Mouse (Mus musculus) midbrain, embryonic 12.5 days (tissue): ENCODE data around the gene Rtl10. TPM values are rescaled to one million over a fixed set of nuclear protein-coding genes. Genes with fewer than 3 reads are reported as not detected.

Experiments used
- ATAC-seq: fragments of 200-750 bp; cut with Nextera tagmentation; 2 replicates; pipeline ENCODE4 v1.8.0; 2017; ENCODE audit warnings: low read depth, moderate TSS enrichment, moderate library complexity; ENCODE audit not compliant: low FRiP score
- H3K27ac ChIP-seq: fragments of 300-500 bp; sonication (generic); replicated peaks from 2 replicates; pipeline ENCODE4 v1.5.1; 2016; ENCODE audit warnings: mild to moderate bottlenecking
- H3K27me3 ChIP-seq: fragments of 300-500 bp; sonication (generic); 2 replicates; pipeline ENCODE4 v1.6.1; 2016; ENCODE audit warnings: mild to moderate bottlenecking
- H3K36me3 ChIP-seq: fragments of 300-500 bp; sonication (generic); 2 replicates; pipeline ENCODE4 v1.6.1; 2016
- H3K4me1 ChIP-seq: fragments of 300-500 bp; sonication (generic); 2 replicates; pipeline ENCODE4 v1.6.1; 2016
- H3K4me2 ChIP-seq: fragments of 300-500 bp; sonication (generic); replicated peaks from 2 replicates; pipeline ENCODE4 v1.6.1; 2016; ENCODE audit warnings: mild to moderate bottlenecking, moderate library complexity
- H3K4me3 ChIP-seq: fragments of 300-500 bp; sonication (generic); 2 replicates; pipeline ENCODE4 v1.5.1; 2016; ENCODE audit warnings: mild to moderate bottlenecking
- H3K9ac ChIP-seq: fragments of 300-500 bp; sonication (generic); replicated peaks from 2 replicates; pipeline ENCODE4 v1.6.1; 2016; ENCODE audit warnings: mild to moderate bottlenecking, moderate library complexity
- H3K9me3 ChIP-seq: fragments of 300-500 bp; sonication (generic); 2 replicates; pipeline ENCODE4 v1.6.1; 2016; ENCODE audit warnings: mild to moderate bottlenecking
- WGBS: fragments of 180-500 bp; shearing (Covaris S2); methylation state at CpG from one replicate; pipeline ENCODE4 v1.1.7; 2016; 5-methylcytosine and 5-hydroxymethylcytosine counted together
- polyA plus RNA-seq: library from polyadenylated mRNA; unstranded; fragments of >200 nt; fragmentation: Nextera tagmentation; extraction: Ambion mirVana; gene quantifications from 2 replicates; pipeline ENCODE4 v1.2.1, GENCODE M21; 2016

Rtl10 gene
- polyA plus RNA-seq, 1 experiment from 2014 or later = 2.1 TPM

DNA sequence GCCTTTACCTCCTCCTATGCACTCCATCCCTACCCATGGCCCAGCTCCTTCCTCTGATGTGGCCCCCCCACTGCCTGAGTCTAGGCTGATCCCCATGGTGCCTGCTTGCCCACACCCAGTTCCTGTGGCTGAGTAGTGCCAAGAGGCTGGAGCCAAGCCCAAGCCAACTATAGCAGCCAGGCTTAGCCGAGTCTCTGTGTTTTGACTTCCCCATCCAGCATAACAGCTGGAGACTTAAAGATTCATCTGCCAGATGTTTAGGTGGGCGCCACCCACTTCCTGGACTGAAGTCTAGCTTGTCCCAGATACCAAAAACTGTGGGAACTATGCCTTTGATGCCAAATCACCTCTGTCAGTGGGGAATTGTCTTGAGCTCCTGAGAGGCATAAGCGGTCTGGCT is 34.4 kb upstream of the Rtl10 start:
- H3K27ac ChIP-seq = no peak overlapping the region
- 70% methylated on average over 3 of the region's 3 CpGs for WGBS
- no peak for ATAC-seq

DNA sequence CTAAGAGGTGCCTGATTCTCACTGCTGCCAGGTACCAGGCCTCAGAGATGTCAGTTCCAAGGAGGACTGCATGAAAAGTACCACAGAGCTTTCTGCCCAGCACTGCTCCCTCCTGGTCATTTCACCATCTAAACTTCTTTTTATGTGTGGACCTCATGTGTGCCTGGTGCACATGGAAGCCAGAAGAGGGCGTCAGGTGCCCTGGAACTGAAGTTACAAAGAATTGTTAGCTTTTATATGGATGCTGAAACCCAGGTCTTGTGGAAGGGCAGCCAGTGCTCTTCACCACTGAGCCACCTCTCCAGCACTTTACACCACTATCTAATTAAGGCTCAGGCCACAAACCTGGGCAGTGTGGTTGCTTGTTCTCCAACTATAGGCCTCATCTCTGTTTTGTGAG is 27.9 kb upstream of the Rtl10 start:
- Histone ChIP-seq H3K27ac (no peak overlapping the region), H3K4me2 (no peak overlapping the region)

More for the DNA sequence above, 34.4 kb upstream of the Rtl10 start:
- H3K36me3 ChIP-seq = no peaks in the 10 kb centered on the region; the same call in 1 of the 2 replicates
- no peak overlapping the region for H3K9ac ChIP-seq
- H3K9me3 ChIP-seq = no peaks in the 10 kb centered on the region
- H3K4me3 ChIP-seq = no peak overlapping the region
- H3K4me2 ChIP-seq = no peak overlapping the region
- peaks cover 11% of the 10 kb centered on the region for H3K27me3 ChIP-seq
- peaks cover 28% of the 10 kb centered on the region for H3K4me1 ChIP-seq

DNA sequence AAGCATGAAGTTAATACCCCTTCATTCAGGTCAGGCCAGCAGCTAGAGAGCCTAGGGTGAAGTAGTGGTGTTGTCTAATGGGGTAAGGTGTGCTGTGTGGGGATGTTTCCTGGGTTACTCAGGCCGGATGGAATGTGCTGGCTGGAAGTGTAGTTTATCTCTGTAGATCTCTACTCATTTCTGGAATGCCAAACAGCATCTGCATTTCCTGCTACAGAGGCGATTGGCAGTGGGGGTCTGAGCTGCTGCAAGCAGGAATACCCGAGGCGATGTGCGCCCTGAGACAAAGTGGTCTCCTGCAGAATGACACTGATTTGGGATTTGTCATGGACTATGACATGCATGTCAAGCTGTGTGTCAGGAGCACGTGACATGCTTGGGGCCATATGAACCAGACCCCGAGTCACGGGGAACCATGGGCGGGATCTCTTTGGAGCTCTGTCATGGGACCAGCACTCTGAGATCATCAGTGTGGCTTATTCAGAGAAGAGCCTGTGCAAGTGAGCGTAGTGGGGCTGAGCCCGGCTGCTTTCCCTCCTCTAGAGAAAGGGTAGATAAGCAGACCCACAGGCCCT is 27.2 kb upstream of the Rtl10 start:
- H3K9ac ChIP-seq = no peak overlapping the region
- ATAC-seq = no peak
- WGBS = 78% methylated on average over 11 of the region's 11 CpGs
- H3K36me3 ChIP-seq = peaks cover 8% of the 10 kb centered on the region; the same call in 1 of the 2 replicates
- no peaks in the 10 kb centered on the region for H3K9me3 ChIP-seq
- no peak overlapping the region for H3K4me3 ChIP-seq
- no peaks in the 10 kb centered on the region for H3K27me3 ChIP-seq
- no peak overlapping the region for H3K4me2 ChIP-seq
- peaks cover 8% of the 10 kb centered on the region; the same call in 1 of the 2 replicates for H3K4me1 ChIP-seq
- no peak overlapping the region for H3K27ac ChIP-seq

More for the DNA sequence above, 27.9 kb upstream of the Rtl10 start:
- peaks cover 8% of the 10 kb centered on the region; the same call in 1 of the 2 replicates for H3K4me1 ChIP-seq
- no peak overlapping the region for H3K9ac ChIP-seq
- no peaks in the 10 kb centered on the region for H3K9me3 ChIP-seq
- no peak overlapping the region for H3K4me3 ChIP-seq
- H3K27me3 ChIP-seq = no peaks in the 10 kb centered on the region
- no peak for ATAC-seq
- WGBS = 17% methylated on average over 1 of the region's 1 CpGs
- H3K36me3 ChIP-seq = peaks cover 8% of the 10 kb centered on the region; the same call in 1 of the 2 replicates

DNA sequence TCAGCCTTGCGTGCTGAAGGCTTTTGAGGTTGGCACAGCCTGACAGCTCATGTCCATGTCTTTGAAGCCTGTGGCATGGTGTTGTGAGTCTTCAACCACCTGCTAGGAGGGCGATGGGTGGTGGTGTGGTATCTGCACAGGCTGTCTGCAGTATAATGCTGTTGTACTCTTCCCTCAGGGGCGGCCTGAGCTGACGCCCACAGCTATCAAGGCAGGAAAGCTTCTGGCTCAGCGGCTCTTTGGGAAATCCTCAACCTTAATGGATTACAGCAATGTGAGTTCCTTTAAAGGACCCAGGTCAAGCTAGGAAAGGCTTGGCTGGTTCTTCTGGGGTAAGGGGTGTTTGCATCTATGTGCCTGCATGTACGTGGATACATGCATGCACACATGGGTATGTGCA is 26.7 kb upstream of the Rtl10 start:
- Histone ChIP-seq H3K9ac (no peak overlapping the region), H3K27me3 (no peaks in the 10 kb centered on the region), H3K36me3 (peaks cover 8% of the 10 kb centered on the region; the same call in 1 of the 2 replicates), H3K4me3 (no peak overlapping the region), H3K9me3 (no peaks in the 10 kb centered on the region), H3K27ac (no peak overlapping the region), H3K4me2 (no peak overlapping the region), H3K4me1 (peaks cover 8% of the 10 kb centered on the region; the same call in 1 of the 2 replicates)
- ATAC-seq = no peak
- 87% methylated on average over 6 of the region's 6 CpGs for WGBS

DNA sequence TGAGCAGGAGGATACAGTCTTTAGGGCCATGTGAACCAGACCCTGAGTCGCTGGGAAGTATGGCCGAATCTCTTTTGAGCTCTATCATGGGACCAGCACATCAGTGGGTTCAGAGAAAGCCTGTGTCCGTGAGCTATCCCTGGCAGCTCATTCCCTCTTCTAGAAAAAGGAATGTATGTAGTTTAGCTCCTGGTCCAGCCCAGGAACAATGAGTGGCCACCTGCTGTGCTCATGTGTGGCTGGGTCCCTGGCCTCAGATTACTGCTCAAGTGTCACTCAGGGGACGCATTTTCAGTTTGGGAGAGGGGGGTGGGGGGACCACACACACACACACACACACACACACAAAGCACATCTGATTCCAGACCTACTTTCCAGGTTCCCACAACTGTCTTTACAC is 26.3 kb upstream of the Rtl10 start:
- WGBS = 66% methylated on average over 4 of the region's 4 CpGs
- H3K36me3 ChIP-seq = peaks cover 8% of the 10 kb centered on the region; the same call in 1 of the 2 replicates
- no peak overlapping the region for H3K4me2 ChIP-seq
- peaks cover 8% of the 10 kb centered on the region; the same call in 1 of the 2 replicates for H3K4me1 ChIP-seq
- ATAC-seq = no peak
- no peaks in the 10 kb centered on the region for H3K27me3 ChIP-seq
- no peak overlapping the region for H3K4me3 ChIP-seq
- H3K9me3 ChIP-seq = no peaks in the 10 kb centered on the region
- H3K27ac ChIP-seq = no peak overlapping the region
- no peak overlapping the region for H3K9ac ChIP-seq

DNA sequence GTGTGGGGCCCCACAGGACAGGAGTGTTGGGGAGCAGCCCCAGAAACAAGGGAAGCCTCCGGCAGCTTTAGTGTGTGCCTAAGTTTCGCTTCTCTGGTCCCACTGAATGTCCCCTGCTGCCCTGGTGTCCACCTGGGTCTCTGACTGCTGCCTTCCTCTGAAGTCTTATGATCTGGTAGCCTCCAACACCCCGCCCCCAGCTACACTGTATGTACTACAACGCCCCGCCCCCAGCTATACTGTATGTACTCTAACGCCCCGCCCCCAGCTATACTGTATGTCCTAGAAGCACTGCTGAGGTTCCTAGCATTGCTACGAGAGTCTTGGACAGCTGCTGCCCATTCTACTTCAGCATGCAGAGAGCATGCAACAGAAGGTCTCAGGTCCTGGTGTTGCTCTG is 25.7 kb upstream of the Rtl10 start:
- ATAC-seq = no peak
- 92% methylated on average over 8 of the region's 8 CpGs for WGBS
- Histone ChIP-seq H3K27ac (no peak overlapping the region), H3K4me1 (peaks cover 8% of the 10 kb centered on the region; the same call in 1 of the 2 replicates), H3K36me3 (peaks cover 8% of the 10 kb centered on the region; the same call in 1 of the 2 replicates), H3K4me2 (no peak overlapping the region), H3K9ac (no peak overlapping the region), H3K9me3 (no peaks in the 10 kb centered on the region), H3K27me3 (no peaks in the 10 kb centered on the region), H3K4me3 (no peak overlapping the region)

DNA sequence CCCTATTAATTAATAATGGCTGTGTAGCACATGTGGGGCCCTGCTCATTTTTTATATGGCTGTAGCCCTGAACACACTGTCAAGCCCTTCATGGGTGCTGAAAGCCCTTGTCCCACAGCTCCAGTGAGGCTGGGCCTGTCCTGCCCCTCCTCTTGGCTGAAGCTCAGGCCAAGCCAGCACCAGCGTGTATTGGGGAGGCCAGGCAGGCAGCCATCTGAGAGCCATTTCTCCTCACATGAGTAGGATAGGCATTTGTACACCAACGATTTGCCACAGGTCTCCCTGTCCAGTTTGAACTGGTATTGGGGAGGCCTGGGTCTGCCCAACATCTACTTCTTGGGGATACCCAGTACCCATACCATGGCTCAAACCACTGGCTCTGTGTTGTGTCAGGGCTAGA is 24.7 kb upstream of the Rtl10 start:
- Histone ChIP-seq H3K9me3 (no peaks in the 10 kb centered on the region), H3K27me3 (no peaks in the 10 kb centered on the region), H3K4me1 (peaks cover 8% of the 10 kb centered on the region; the same call in 1 of the 2 replicates), H3K36me3 (peaks cover 8% of the 10 kb centered on the region; the same call in 1 of the 2 replicates), H3K27ac (no peak overlapping the region), H3K4me3 (no peak overlapping the region), H3K4me2 (no peak overlapping the region), H3K9ac (no peak overlapping the region)
- WGBS = 93% methylated on average over 2 of the region's 2 CpGs
- no peak for ATAC-seq

DNA sequence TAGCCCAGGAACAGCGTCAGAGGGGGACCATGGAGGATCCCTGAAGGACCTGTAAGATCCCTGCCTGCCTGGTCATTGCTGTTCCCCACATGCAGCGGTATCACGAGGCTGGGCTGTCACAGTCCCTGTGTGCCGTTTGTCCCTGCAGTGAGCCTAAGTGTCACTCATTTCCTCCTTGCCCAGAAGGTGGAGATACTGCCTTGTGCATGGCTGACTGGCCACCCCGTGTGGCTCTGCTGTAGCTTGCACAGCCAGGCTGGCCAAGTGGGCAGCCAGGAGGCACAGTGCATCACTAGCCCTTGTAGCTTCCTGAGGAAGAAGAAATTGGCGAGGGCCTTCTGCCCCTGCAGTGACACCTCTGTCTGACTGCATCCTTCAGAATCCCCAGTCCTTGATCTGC is 20.7 kb upstream of the Rtl10 start:
- peaks cover 9% of the 10 kb centered on the region; the same call in 1 of the 2 replicates for H3K4me1 ChIP-seq
- no peak overlapping the region for H3K9ac ChIP-seq
- H3K4me2 ChIP-seq = no peak overlapping the region
- H3K4me3 ChIP-seq = no peak overlapping the region
- 74% methylated on average over 6 of the region's 6 CpGs for WGBS
- H3K9me3 ChIP-seq = no peaks in the 10 kb centered on the region
- ATAC-seq = no peak
- peaks cover 17% of the 10 kb centered on the region for H3K27me3 ChIP-seq
- H3K27ac ChIP-seq = no peak overlapping the region
- 0 out of 2 replicates have a peak, but pooled peaks cover 4% of the 10 kb centered on the region for H3K36me3 ChIP-seq

DNA sequence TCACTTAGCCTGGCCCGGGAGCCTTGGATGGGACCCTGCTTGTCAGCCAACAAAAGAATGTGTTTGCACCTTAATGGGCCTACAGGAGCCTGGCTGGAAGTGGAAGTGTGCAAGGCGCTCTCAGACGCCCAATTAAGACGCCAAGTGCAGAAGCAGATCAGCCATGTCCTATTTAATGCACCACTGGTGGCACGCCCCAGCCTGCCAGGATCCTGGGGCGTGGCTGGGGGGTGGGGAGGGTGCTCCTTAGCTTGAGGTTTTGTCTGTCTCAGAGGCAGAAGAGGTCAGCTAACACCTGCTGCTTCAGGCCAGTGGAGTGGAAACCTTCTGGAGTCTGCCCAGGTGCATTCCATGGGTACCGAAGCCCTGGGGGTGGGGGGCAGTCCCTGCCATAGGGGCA is 19.0 kb upstream of the Rtl10 start:
- H3K36me3 ChIP-seq = 0 out of 2 replicates have a peak, but pooled peaks cover 1% of the 10 kb centered on the region
- ATAC-seq = no peak
- 26% methylated on average over 7 of the region's 7 CpGs for WGBS
- no peaks in the 10 kb centered on the region for H3K9me3 ChIP-seq
- H3K4me3 ChIP-seq = no peak overlapping the region
- peaks cover 20% of the 10 kb centered on the region for H3K27me3 ChIP-seq
- H3K9ac ChIP-seq = no peak overlapping the region
- H3K27ac ChIP-seq = no peak overlapping the region
- H3K4me2 ChIP-seq = no peak overlapping the region
- H3K4me1 ChIP-seq = peaks cover 19% of the 10 kb centered on the region

DNA sequence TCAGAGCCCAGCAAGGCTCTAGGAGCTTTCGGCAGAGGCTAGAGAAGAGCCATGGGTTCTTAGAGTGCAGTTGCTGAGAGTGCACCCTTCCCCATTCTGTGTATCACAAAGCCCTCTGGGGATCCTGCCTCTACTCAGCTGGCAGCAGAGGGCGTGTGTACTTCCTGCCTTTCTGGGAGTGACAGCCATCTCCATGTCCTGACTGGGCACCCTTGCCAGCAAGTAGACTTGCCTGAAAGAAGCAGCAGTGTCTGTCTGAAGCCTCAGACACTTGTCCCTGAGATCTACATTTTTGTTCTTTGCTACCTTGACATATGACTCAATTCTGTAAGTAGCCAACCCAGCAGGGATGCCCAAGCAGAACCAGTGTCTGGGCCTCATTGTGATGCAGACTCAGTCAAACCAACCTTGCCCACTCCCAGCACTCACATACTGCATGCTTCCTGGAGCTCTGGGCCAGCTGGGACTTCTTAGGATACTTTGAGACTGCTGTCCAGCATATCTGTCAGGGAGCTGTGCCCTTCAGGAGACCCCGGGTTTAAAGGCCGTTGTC is 17.7 kb upstream of the Rtl10 start:
- peaks cover 25% of the 10 kb centered on the region for H3K4me1 ChIP-seq
- no peak overlapping the region for H3K4me2 ChIP-seq
- no peaks in the 10 kb centered on the region for H3K36me3 ChIP-seq
- WGBS = 57% methylated on average over 4 of the region's 4 CpGs
- peaks cover 20% of the 10 kb centered on the region for H3K27me3 ChIP-seq
- no peaks in the 10 kb centered on the region for H3K9me3 ChIP-seq
- no peak for ATAC-seq
- no peak overlapping the region for H3K27ac ChIP-seq
- no peak overlapping the region for H3K4me3 ChIP-seq
- H3K9ac ChIP-seq = no peak overlapping the region

DNA sequence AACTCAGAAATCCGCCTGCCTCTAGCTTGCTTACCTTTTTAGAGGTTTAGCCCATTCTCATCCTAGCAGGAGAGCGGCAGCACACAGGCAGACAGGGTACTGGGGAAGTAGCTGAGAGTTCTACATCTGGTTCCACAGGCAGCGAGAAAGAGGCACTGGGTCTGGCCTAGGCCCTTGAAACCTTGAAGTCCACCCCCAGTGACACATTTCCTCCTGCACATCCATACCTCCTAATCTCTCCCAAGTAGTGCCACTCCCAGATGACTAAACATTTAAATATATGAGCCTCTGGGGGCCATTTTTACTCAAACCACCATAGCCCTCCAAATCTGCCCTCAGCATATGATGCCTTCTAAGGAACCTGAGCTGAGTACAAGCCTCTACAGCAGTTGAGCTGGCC is 16.3 kb upstream of the Rtl10 start:
- Histone ChIP-seq H3K4me3 (no peak overlapping the region), H3K36me3 (no peaks in the 10 kb centered on the region), H3K9me3 (no peaks in the 10 kb centered on the region), H3K4me1 (peaks cover 25% of the 10 kb centered on the region), H3K9ac (no peak overlapping the region), H3K27ac (no peak overlapping the region), H3K27me3 (peaks cover 20% of the 10 kb centered on the region), H3K4me2 (no peak overlapping the region)
- WGBS = 94% methylated on average over 3 of the region's 3 CpGs
- ATAC-seq = no peak

DNA sequence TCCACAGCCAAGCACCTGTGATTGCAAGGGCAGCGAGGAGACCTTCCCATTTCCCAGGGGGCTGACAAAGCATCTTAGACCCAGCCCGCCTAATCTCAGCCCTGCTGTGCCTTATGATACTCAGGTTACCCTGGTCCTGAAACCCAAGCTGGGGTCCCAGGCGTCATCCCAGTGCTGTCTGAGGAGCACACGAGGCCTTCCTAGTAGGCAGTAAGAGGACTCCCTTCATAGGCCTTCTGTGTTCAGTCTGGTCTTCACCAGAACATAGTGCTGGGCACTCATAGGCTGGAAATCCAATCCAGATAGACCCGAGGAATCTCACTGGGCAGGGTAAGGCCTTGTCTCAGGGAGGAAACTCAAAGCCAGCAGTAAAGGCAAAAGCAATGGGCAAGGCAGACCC is 14.9 kb upstream of the Rtl10 start:
- Histone ChIP-seq H3K27me3 (peaks cover 20% of the 10 kb centered on the region), H3K9ac (no peak overlapping the region), H3K9me3 (no peaks in the 10 kb centered on the region), H3K36me3 (no peaks in the 10 kb centered on the region), H3K27ac (no peak overlapping the region), H3K4me3 (no peak overlapping the region), H3K4me2 (no peak overlapping the region), H3K4me1 (peaks cover 25% of the 10 kb centered on the region)
- 56% methylated on average over 5 of the region's 5 CpGs for WGBS
- ATAC-seq = no peak
